Mouse (Mus musculus) olfactory bulb, adult 2 months (tissue): Measurements from ENCODE around the gene Gm49711. TPM values are rescaled to one million over a fixed set of nuclear protein-coding genes. Genes with fewer than 3 reads are reported as not detected.

Experiments used
- H3K27ac ChIP-seq: fragments of 200-500 bp; 2 replicates; pipeline ENCODE4 v1.5.1; 2012; ENCODE audit warnings: low read depth, low read length; ENCODE audit not compliant: insufficient read depth
- H3K4me1 ChIP-seq: fragments of 200-500 bp; 2 replicates; pipeline ENCODE4 v1.6.1; 2012; ENCODE audit warnings: low read length; ENCODE audit not compliant: control insufficient read depth, insufficient read depth
- H3K4me3 ChIP-seq: fragments of 200-500 bp; 2 replicates; pipeline ENCODE4 v1.5.1; 2012; ENCODE audit warnings: mild to moderate bottlenecking, low read depth, low read length, moderate library complexity; ENCODE audit not compliant: insufficient read depth
- CTCF ChIP-seq: fragments of 200-500 bp; IDR thresholded peaks from 2 replicates; pipeline ENCODE4 v1.5.1; 2012; ENCODE audit warnings: low read depth, mild to moderate bottlenecking, low read length, moderate library complexity; ENCODE audit not compliant: insufficient read depth
- POLR2A ChIP-seq: fragments of 200-500 bp; IDR thresholded peaks from 2 replicates; pipeline ENCODE4 v1.6.1; 2012; ENCODE audit warnings: mild to moderate bottlenecking, low read depth, low read length, moderate library complexity; ENCODE audit not compliant: insufficient read depth
- WGBS: fragments of 180-500 bp; shearing (Covaris S2); methylation state at CpG from one replicate; pipeline ENCODE4 v1.1.7; 2018; 5-methylcytosine and 5-hydroxymethylcytosine counted together
- polyA plus RNA-seq: library from polyadenylated mRNA; stranded (reverse); fragments of >200 nt; gene quantifications from 2 replicates; pipeline ENCODE4 v1.2.4, GENCODE M21; 2012; ENCODE audit warnings: low replicate concordance; ENCODE audit not compliant: missing spikeins, insufficient read depth, insufficient read length

Gene Gm49711
- polyA plus RNA-seq, 1 experiment, result not detected

DNA sequence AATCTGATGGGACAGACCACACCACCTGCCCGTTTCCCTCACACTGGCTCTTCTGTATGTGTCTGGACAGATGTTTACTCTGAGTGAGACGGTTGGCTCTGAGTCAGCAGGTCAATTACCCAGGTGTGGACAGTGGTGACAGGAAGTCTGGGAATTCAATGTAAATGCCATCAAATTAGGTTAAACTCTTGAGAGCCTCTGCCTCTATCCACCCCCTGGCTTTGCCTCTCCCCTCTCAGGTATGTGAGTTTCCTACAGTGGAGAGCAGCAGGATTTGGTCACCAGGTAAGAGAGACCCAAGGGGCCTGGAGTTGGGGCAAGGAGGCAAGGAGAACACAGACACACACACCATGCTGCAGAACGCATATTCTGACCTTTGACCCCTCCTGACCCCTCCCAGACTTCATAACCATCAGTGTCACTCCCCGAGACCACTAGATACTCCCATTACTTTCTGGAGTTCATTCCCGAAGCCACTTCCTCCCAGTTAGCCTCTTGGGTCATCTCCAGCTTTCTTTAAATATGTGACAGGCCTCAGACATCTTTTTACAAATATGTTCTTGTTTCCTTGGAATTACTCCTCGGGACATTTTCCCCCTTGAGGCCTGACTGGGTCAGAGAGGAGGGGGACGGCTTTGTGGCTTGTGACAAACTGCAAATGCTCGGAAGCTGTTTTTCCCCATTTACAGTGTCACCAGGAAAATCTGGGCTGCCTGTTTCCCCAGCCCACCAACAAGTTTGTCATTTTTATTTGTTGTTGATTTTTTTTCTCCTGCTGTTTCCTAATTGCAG lies 157.7 kb downstream of the Gm49711 start:
- WGBS, result 82% methylated on average over 8 of the region's 8 CpGs
- TF ChIP-seq CTCF (no peak), POLR2A (no peak)
- no peak overlapping the region for H3K27ac ChIP-seq
- H3K4me1 ChIP-seq, result no peaks in the 10 kb centered on the region
- no peak overlapping the region for H3K4me3 ChIP-seq

- no peak overlapping the region for H3K4me3 ChIP-seq
- H3K4me1 ChIP-seq, result no peaks in the 10 kb centered on the region
- WGBS, result 77% methylated on average over 11 of the region's 11 CpGs
- TF ChIP-seq CTCF, result no peak
- no peak for TF ChIP-seq POLR2A
- H3K27ac ChIP-seq, result no peak overlapping the region
Observed at GRCm38 (mm10) chr16:92220754-92221153, 162.6 kb downstream of the Gm49711 start.

- Histone ChIP-seq H3K4me1 (no peaks in the 10 kb centered on the region), H3K27ac (no peak overlapping the region), H3K4me3 (no peak overlapping the region)
- TF ChIP-seq POLR2A (no peak), CTCF (no peak)
- WGBS, result 82% methylated on average over 7 of the region's 7 CpGs
Observed at GRCm38 (mm10) chr16:92228332-92228919, 170.3 kb downstream of the Gm49711 start.

- TF ChIP-seq CTCF, result no peak
- no peak for TF ChIP-seq POLR2A
- Histone ChIP-seq H3K27ac (no peak overlapping the region), H3K4me1 (no peaks in the 10 kb centered on the region), H3K4me3 (no peak overlapping the region)
- 83% methylated on average over 6 of the region's 6 CpGs for WGBS
Observed at GRCm38 (mm10) chr16:92230476-92230931, 172.4 kb downstream of the Gm49711 start.

DNA sequence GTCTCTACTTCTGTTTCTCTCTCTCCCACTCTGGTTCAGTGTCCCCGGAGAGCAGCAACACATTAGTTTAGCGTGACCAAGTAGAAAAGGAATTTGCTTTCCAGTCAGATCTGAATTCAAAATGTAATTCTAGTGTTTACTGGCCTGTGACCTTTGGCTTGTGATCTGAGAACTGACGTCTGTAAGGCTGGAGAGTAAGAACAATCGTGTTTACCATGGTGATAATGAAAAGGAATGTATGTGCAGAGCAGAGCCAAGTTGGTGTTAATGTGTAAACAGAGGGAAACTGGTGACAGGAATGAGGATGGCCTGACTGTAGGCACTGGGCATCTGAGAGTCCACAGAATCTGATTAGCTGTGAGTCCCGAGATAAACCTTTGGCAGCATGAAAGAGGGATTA lies 176.4 kb downstream of the Gm49711 start:
- Histone ChIP-seq H3K4me3 (no peak overlapping the region), H3K4me1 (no peaks in the 10 kb centered on the region), H3K27ac (no peak overlapping the region)
- 70% methylated on average over 5 of the region's 5 CpGs for WGBS
- TF ChIP-seq CTCF, result no peak
- TF ChIP-seq POLR2A, result no peak

GRCm38 (mm10) chr16:92235222-92235621 lies 177.1 kb downstream of the Gm49711 start:
- 88% methylated on average over 9 of the region's 9 CpGs for WGBS
- no peak for TF ChIP-seq POLR2A
- TF ChIP-seq CTCF, result no peak

More at GRCm38 (mm10) chr16:92235222-92235621, 177.1 kb downstream of the Gm49711 start:
- no peak overlapping the region for H3K27ac ChIP-seq
- no peaks in the 10 kb centered on the region for H3K4me1 ChIP-seq
- H3K4me3 ChIP-seq, result no peak overlapping the region

Other genes with a start within 250 kb of the Gm49711 start
- not detected in 2 replicates for gene Mrps6, start within 50 bp of the Gm49711 start, polyA plus RNA-seq
- gene Slc5a3, start within 50 bp of the Gm49711 start, polyA plus RNA-seq, result not detected in 2 replicates
- not detected in 2 replicates for gene Kcne2, start 234.1 kb downstream of the Gm49711 start, polyA plus RNA-seq
- not detected in 2 replicates for gene Smim11, start 243.0 kb downstream of the Gm49711 start, polyA plus RNA-seq